Mouse (Mus musculus) heart, postnatal 25 days (tissue): Measurements from ENCODE around the gene Ccdc130. TPM values are rescaled to one million over a fixed set of nuclear protein-coding genes. Genes with fewer than 3 reads are reported as not detected.
A peak's percentile ranks its signal among the peaks of the same experiment; 100 is the strongest.

Experiments
- DNase-seq: peaks from one replicate; pipeline ENCODE4 v3.0.0; 2022; ENCODE audit warnings: low spot score
- intact Hi-C: fragments of 180-260 bp; cut with DNase I; formaldehyde crosslinking; loops from one replicate; pipeline ENCODE4 v1.15.1; 2025
- total RNA-seq, 2 experiments: library from RNA; stranded (reverse); gene quantifications; 2 replicates each; pipeline ENCODE4 v1.2.3; 2021

Ccdc130 gene
- total RNA-seq, 2 experiments from 2014 or later, result 9.2 to 10.3 TPM

GRCm38 (mm10) chr8:84249257-84250170, 20.7 kb downstream of the Ccdc130 start, which contains the start of gene D8Ertd738e:
Gene D8Ertd738e, minus strand, starts transcription at chr8:84249719.
- intact Hi-C loops, result loop anchor here (1.0 kb wide), 1 partner anchor 13 kb away; no protein-coding TSS in a partner anchor
- DNase-seq, result peak; percentile 77

- intact Hi-C loops, result no loop called here
- no peak for DNase-seq
These were observed 28.4 kb downstream of the Ccdc130 start for GRCm38 (mm10) chr8:84241821-84242220.

- DNase-seq, result no peak
- intact Hi-C loops, result no loop called here
These were observed 29.0 kb downstream of the Ccdc130 start for GRCm38 (mm10) chr8:84241167-84241566.

- intact Hi-C loops, result loop anchor here (10.0 kb wide), 2 partner anchors 47 to 53 kb away; partner anchors contain the start of gene Nanos3
- DNase-seq, result no peak
These were observed 32.5 kb downstream of the Ccdc130 start for GRCm38 (mm10) chr8:84237542-84238229.

DNA sequence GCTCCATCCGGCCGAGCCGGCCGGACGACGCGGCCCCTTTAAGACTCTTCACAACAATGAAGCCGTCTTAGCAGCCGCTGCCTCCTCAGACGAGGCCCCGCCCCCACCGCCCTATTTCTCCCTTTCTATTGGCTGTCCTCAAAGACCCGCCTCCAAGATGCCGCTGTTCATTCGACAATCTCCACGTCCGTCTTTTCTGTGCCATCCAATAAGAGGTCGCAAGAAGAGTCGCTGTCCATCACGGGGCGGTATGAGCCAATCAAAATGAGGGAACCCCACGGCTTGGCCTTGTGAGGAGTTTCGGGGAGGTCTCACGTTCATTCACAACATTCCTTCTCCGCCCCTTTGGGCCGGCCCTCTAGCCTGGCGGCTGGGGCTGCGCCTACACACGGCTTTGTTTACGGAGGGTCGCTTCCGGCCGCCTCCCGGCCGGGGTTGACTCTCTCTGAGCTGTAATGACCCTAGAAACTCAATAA, 33.1 kb downstream of the Ccdc130 start, which contains the start of gene Zswim4:
Zswim4 (minus strand) TSS at position 58 of the 476 bp plus-strand sequence.
- peak; percentile 99 for DNase-seq
- intact Hi-C loops, result loop anchor here (1.0 to 10.0 kb wide), 3 partner anchors 13 to 52 kb away; partner anchors contain the start of gene Nanos3

GRCm38 (mm10) chr8:84236410-84236997, 33.7 kb downstream of the Ccdc130 start:
- no peak for DNase-seq
- intact Hi-C loops, result loop anchor here (1.0 to 10.0 kb wide), 3 partner anchors 14 to 52 kb away; partner anchors contain the start of gene Nanos3

GRCm38 (mm10) chr8:84235746-84236409, 34.3 kb downstream of the Ccdc130 start:
- intact Hi-C loops, result loop anchor here (1.0 to 10.0 kb wide), 3 partner anchors 14 to 51 kb away; partner anchors contain the start of gene Nanos3
- no peak for DNase-seq

DNA sequence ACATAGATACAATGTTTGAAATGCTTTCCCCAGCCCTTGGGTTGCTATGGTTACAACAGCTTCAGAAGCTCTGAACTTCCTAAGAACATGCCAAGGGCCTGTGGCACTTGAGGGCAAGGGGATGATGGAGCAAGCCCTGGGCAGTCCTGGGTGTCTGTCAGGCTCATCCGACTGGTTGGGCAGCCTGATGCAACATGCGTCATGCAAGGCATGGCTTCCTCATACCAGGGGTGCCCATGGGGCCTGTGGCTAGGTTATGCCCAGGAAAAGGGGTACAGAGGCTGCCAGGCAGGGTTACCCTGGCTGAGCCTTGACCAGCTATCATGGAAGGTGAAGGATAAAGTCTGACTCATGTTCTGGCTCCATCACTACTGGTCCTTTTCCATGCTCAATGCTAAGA, 37.1 kb downstream of the Ccdc130 start:
- intact Hi-C loops, result loop anchor here (10.0 kb wide), 2 partner anchors 48 to 52 kb away; partner anchors contain the start of gene Nanos3
- DNase-seq, result no peak

DNA sequence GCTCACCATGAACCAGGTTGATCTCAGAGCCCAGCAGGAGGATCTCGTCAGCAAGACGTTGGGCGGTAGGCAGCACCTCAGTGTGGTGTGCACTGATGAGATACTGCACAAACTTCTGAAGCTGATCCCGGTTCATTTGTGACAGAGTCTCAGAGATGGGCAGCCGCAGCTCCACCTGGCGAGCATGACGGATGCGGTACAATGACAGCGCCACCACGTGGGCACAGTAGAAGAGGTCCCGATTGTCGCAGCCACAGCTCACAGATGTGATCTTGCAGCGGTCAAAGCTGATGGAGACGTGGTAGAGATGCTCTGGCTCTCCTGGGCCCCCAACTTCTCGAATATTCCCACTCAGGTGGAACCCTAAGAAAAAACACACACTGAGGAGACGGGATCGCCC, 39.4 kb downstream of the Ccdc130 start:
- no peak for DNase-seq
- intact Hi-C loops, result loop anchor here (10.0 kb wide), 2 partner anchors 46 to 54 kb away; partner anchors contain the start of gene Nanos3

- intact Hi-C loops, result no loop called here
- DNase-seq, result no peak
These were observed 46.7 kb downstream of the Ccdc130 start for GRCm38 (mm10) chr8:84223322-84224029.

- no peak for DNase-seq
- intact Hi-C loops, result no loop called here
These were observed 47.5 kb downstream of the Ccdc130 start for GRCm38 (mm10) chr8:84222566-84223165.

DNA sequence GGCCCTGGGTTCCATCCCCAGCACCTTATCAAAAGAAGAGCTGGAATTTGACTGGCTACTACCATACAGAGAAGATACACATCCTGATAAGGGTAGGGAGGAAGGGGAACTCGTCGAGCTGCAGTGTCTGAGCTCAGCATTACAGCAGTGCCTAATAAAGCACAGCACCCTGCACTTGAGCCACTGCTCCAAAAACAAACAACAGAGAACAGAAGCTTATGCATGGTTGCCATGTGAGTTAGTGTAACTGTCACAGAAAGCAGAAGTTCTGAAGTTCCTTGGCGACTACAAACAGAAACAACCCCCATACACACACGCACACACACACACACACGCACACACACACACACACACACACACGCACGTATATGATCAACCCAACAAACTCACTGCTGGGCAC, 50.1 kb downstream of the Ccdc130 start:
- intact Hi-C loops, result no loop called here
- DNase-seq, result no peak

DNA sequence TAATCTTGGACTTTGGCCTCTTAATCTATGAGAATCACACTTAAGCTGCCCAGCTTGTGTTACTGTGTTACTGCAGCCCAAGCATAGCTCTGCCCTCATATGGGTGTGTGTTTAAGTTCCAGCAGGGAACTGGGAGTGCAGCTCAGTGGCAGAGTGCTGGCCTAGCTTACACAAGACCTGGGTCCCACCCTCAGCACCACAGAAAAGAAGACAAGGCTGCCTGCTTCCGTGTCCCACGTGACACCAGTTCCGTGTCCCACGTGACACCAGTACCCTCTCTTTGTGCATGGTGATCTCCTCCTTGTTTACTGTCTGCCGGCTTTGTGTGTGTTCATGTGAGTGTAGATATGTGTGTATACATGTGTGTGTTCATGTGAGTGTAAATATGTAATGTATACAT, 52.0 kb downstream of the Ccdc130 start:
- DNase-seq, result no peak
- intact Hi-C loops, result no loop called here

DNA sequence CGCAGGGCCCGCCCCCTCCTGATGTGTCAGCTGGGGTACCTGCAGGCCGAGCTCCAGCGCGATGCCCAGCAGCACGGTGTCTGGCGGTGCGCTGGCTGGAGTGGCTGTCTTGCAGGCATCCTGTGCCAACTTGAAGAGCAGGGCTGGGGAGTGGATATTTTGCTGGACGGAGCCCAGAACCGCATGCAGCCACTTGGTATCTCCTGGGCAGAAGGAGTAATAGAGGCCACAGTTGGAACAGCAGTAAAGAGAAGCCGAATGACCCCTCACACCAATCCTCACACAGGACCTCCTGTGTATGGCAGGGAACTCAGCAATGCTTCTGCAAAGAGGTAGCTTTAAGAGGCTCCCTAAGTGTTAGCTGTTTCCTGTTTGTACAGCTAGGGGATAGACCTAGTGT, 53.0 kb downstream of the Ccdc130 start:
- DNase-seq, result no peak

GRCm38 (mm10) chr8:84213277-84213676, 56.9 kb downstream of the Ccdc130 start:
- DNase-seq, result no peak

More for the DNA sequence above, 53.0 kb downstream of the Ccdc130 start:
- intact Hi-C loops, result no loop called here

GRCm38 (mm10) chr8:84211881-84212563, 58.2 kb downstream of the Ccdc130 start:
- intact Hi-C loops, result no loop called here
- no peak for DNase-seq

More at GRCm38 (mm10) chr8:84213277-84213676, 56.9 kb downstream of the Ccdc130 start:
- intact Hi-C loops, result no loop called here

DNA sequence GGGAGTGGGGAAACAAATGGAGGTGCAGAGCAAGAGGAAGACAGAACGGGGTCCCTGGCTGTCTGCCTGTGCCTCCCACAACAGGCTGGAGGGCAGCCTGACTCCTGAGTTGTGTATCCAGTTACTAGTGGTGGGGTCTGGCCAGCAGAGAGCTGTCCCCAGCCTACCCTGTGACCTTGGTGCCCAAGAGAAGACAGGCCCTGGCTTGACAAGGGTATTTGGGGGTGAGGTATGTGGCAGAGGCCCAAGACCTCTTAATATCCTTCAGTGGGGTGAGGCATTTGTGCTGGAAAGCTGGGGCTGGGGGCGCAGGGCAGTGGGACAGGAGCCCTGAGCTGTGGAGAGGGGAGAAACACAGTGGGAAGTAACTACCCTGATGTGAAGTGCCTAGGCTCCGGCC, 59.0 kb downstream of the Ccdc130 start:
- intact Hi-C loops, result no loop called here
- DNase-seq, result no peak
